Mouse (Mus musculus): ENCODE measurements around the gene Mrpl34. TPM values are rescaled to one million over a fixed set of nuclear protein-coding genes. Genes with fewer than 3 reads are reported as not detected.
A peak's percentile ranks its signal among the peaks of the same experiment; 100 is the strongest.

Gene Mrpl34
- polyA plus RNA-seq, 1 experiment from 2014 or later = 119 TPM

DNA sequence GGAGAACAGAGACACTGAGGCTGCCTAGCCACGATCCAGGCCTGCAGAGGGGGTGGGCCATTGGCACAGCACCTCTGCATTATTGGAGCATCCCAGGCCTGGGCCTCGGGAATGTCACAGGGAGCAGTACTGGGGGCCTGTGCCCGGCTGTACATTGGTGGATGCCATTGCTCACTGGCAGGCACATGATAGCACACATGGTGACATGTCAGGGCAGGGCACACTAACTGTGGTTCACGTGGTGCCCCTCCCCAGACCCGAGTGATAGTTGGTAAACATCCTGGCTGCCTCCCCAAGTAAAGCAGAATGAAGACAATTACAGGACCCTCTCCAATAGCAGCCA lies 6.1 kb downstream of the Mrpl34 start:
- WGBS (ENCODE audit: insufficient replicate concordance) = 82% methylated on average over 5 of the region's 5 CpGs
- Histone ChIP-seq H3K4me1 (ENCODE audit: insufficient read depth) (peaks cover 12% of the 10 kb centered on the region), H3K27ac (ENCODE audit: low read depth) (no peak overlapping the region), H3K9me3 (ENCODE audit: low read length) (no peaks in the 10 kb centered on the region), H3K36me3 (replicated peaks; ENCODE audit: insufficient read depth, low read length) (peaks cover 40% of the 10 kb centered on the region), H3K4me2 (ENCODE audit: low read depth, low read length) (no peak overlapping the region), H3K9ac (replicated peaks) (no peak overlapping the region), H3K4me3 (ENCODE audit: low read depth, low read length) (no peak overlapping the region), H3K27me3 (ENCODE audit: insufficient read depth, low read length) (no peaks in the 10 kb centered on the region)
- no peak for ATAC-seq
- TF ChIP-seq EP300 (IDR thresholded peaks at IDR 0.05; ENCODE audit: low read depth) (no peak), CTCF (IDR thresholded peaks at IDR 0.05; ENCODE audit: low read depth) (no peak)
- DNase-seq = no peak

DNA sequence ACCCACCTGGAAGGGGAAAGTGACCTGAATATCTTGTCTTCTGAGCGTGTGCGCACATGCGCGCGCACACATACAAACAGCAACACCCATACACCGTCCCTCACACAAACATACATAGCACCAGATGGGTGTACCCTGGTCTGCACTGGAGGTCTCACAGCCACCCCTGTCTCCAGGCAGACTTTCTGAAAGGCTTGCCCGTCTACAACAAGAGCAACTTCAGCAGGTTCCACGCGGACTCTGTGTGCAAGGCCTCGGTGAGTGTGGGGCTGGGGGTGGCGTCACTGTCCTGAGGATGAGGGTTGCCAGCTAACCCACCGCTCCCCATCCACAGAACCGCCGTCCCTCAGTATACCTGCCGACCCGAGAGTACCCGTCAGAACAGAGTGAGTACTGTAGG lies 7.1 kb downstream of the Mrpl34 start:
- H3K9me3 ChIP-seq (ENCODE audit: low read length) = no peaks in the 10 kb centered on the region
- no peak overlapping the region for H3K4me2 ChIP-seq (ENCODE audit: low read depth, low read length)
- TF ChIP-seq EP300 (IDR thresholded peaks at IDR 0.05; ENCODE audit: low read depth) (no peak), CTCF (IDR thresholded peaks at IDR 0.05; ENCODE audit: low read depth) (no peak)
- H3K4me1 ChIP-seq (ENCODE audit: insufficient read depth) = peaks cover 12% of the 10 kb centered on the region; the same call in 1 of the 2 replicates
- 95% methylated on average over 17 of the region's 17 CpGs for WGBS (ENCODE audit: insufficient replicate concordance)
- H3K9ac ChIP-seq (replicated peaks) = no peak overlapping the region
- DNase-seq = no peak
- H3K4me3 ChIP-seq (ENCODE audit: low read depth, low read length) = no peak overlapping the region
- peaks cover 40% of the 10 kb centered on the region for H3K36me3 ChIP-seq (replicated peaks; ENCODE audit: insufficient read depth, low read length)
- H3K27ac ChIP-seq (ENCODE audit: low read depth) = no peak overlapping the region
- ATAC-seq = no peak
- H3K27me3 ChIP-seq (ENCODE audit: insufficient read depth, low read length) = no peaks in the 10 kb centered on the region

DNA sequence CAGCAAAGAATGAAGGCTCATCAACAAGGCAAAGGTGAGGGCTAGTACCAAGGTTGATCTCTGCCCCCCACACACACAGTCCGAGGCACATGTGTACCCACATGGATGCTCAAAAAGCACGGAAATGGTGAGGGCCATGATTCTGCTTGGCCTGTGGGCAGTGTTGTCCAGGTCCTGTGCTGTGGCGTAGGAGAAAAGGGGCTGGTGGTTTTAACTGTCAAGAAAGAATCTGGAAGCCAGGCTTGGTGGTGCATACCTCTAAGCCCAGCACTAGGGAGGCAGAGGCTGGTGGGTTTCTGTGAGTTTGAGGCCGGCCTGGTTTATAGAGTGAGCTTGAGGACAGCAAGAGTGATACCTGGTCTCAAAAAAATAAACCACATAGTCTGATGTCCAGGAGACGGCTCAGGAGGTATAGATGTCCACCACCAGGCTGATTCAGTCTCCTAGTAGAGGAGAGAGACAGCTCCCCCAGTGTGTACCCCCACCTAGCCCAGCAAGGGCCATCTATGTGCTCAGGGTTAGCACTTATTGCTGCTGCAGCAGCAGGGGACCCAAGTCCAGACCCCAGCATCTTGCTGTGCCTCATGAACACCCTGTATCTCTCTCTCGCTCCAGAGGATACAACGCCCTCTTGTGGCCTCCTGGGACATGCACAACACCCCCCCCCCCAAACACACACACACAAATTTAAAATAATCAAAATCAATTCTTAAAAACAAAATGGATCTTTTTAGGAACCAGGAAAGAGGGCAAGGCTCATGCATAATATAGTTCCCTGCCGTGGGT lies 8.0 kb downstream of the Mrpl34 start:
- H3K36me3 ChIP-seq (replicated peaks; ENCODE audit: insufficient read depth, low read length) = peaks cover 40% of the 10 kb centered on the region
- no peaks in the 10 kb centered on the region for H3K27me3 ChIP-seq (ENCODE audit: insufficient read depth, low read length)
- ATAC-seq = no peak
- H3K4me2 ChIP-seq (ENCODE audit: low read depth, low read length) = no peak overlapping the region
- H3K27ac ChIP-seq (ENCODE audit: low read depth) = no peak overlapping the region
- no peaks in the 10 kb centered on the region for H3K9me3 ChIP-seq (ENCODE audit: low read length)
- H3K4me3 ChIP-seq (ENCODE audit: low read depth, low read length) = no peak overlapping the region
- WGBS (ENCODE audit: insufficient replicate concordance) = 85% methylated on average over 8 of the region's 8 CpGs
- peaks cover 12% of the 10 kb centered on the region; the same call in 1 of the 2 replicates for H3K4me1 ChIP-seq (ENCODE audit: insufficient read depth)
- TF ChIP-seq CTCF (IDR thresholded peaks at IDR 0.05; ENCODE audit: low read depth) (peak; percentile 39), EP300 (IDR thresholded peaks at IDR 0.05; ENCODE audit: low read depth) (no peak)
- DNase-seq = no peak
- H3K9ac ChIP-seq (replicated peaks) = no peak overlapping the region

DNA sequence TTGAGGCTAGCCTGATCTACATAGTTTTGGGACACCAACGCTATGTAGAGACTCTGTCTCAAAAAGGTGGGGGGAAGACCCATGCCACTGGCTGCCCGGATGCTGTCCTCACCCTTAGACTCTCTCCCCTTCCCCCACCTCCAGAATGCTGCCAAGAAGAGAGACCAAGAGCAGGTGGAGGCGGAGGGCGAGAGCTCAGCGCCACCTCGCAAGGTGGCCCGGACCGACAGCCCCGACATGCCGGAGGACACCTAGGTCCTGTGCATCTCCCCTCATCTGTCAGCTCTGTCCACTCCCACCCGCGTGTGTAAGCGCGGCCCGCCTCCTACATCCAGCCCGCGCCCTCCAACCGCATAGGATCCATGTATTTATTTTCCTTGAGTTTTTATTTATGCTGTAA lies 9.6 kb downstream of the Mrpl34 start:
- DNase-seq (no peak), ATAC-seq (no peak)
- no peak overlapping the region for H3K9ac ChIP-seq (replicated peaks)
- no peak overlapping the region for H3K4me2 ChIP-seq (ENCODE audit: low read depth, low read length)
- H3K27me3 ChIP-seq (ENCODE audit: insufficient read depth, low read length) = no peaks in the 10 kb centered on the region
- TF ChIP-seq CTCF (IDR thresholded peaks at IDR 0.05; ENCODE audit: low read depth) (no peak), EP300 (IDR thresholded peaks at IDR 0.05; ENCODE audit: low read depth) (no peak)
- peaks cover 40% of the 10 kb centered on the region for H3K36me3 ChIP-seq (replicated peaks; ENCODE audit: insufficient read depth, low read length)
- no peak overlapping the region for H3K27ac ChIP-seq (ENCODE audit: low read depth)
- WGBS (ENCODE audit: insufficient replicate concordance) = 95% methylated on average over 18 of the region's 18 CpGs
- peaks cover 9% of the 10 kb centered on the region; the same call in 1 of the 2 replicates for H3K4me1 ChIP-seq (ENCODE audit: insufficient read depth)
- H3K9me3 ChIP-seq (ENCODE audit: low read length) = no peaks in the 10 kb centered on the region
- H3K4me3 ChIP-seq (ENCODE audit: low read depth, low read length) = no peak overlapping the region

DNA sequence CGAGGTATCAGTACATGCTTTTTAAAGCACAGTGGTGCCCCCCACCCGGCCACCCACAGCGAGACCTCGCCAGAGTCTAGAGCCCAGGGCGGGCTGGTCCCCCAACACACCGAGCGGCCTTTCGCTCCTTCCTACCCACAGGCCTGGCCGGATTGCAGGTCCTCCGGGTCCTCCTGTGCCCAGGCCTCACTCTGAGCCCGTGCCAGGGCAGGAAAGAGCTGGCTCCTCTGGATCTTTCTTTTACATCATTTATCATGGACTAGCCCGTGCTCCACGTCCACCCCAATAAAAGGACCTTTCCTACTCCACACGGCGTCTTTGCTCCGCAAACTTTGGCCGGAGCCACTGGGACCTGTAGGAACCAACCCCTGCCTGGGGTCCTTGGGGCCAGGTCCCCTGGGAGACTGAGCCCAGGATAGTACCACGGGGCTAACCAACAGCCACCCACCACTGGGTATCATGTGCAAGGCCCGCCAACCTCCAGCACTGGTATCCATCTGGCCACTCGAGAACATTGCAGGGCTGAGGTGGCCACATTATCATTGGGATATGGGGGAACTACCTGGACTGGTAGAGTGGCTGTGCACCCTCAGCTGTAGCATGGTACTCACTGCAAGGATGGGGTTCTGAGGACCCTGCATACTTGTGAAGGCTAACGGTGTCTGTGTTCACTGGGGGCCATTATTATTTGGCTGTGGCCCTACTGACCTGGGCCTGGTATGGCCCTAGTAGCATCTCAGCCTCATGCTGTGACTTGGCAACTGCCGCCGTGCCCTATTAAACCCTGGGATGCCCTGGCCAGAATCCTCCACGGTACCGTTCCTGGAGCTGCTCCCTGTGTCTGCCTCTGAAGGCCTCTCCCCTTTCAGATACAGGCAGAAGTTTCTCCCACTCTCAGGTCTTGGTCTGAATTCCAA lies 10.3 kb downstream of the Mrpl34 start:
- Histone ChIP-seq H3K4me2 (ENCODE audit: low read depth, low read length) (no peak overlapping the region), H3K36me3 (replicated peaks; ENCODE audit: insufficient read depth, low read length) (peaks cover 40% of the 10 kb centered on the region), H3K27ac (ENCODE audit: low read depth) (no peak overlapping the region), H3K9ac (replicated peaks) (no peak overlapping the region), H3K9me3 (ENCODE audit: low read length) (no peaks in the 10 kb centered on the region), H3K4me3 (ENCODE audit: low read depth, low read length) (no peak overlapping the region), H3K27me3 (ENCODE audit: insufficient read depth, low read length) (no peaks in the 10 kb centered on the region), H3K4me1 (ENCODE audit: insufficient read depth) (peaks cover 5% of the 10 kb centered on the region; the same call in 1 of the 2 replicates)
- 88% methylated on average over 25 of the region's 25 CpGs for WGBS (ENCODE audit: insufficient replicate concordance)
- no peak for DNase-seq
- no peak for ATAC-seq
- TF ChIP-seq EP300 (IDR thresholded peaks at IDR 0.05; ENCODE audit: low read depth) (no peak), CTCF (IDR thresholded peaks at IDR 0.05; ENCODE audit: low read depth) (no peak)

DNA sequence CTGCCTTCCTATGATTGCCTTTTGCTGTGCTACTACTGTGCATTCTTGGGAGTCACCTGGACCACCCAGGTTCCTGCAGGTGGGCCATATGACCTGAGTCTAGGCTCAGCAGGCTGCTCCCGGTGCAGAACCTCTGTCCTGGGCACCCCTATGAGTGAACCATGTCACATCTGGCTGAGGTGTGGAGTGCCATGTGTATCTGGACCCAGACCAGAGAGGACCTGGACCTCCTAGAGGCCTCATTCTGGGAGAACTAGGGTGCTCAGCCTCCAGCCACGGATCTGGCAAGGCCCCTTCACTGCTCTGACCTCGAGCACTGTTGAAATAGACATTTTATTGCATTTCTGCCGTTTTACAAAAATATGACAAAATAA lies 10.9 kb downstream of the Mrpl34 start:
- Histone ChIP-seq H3K4me3 (ENCODE audit: low read depth, low read length) (peak overlapping the region; percentile 55), H3K27me3 (ENCODE audit: insufficient read depth, low read length) (no peaks in the 10 kb centered on the region; the same call in 1 of the 2 replicates), H3K27ac (ENCODE audit: low read depth) (no peak overlapping the region), H3K9ac (replicated peaks) (peak overlapping the region; percentile 67; the same call in 1 of the 2 replicates), H3K36me3 (replicated peaks; ENCODE audit: insufficient read depth, low read length) (peaks cover 40% of the 10 kb centered on the region), H3K4me1 (ENCODE audit: insufficient read depth) (no peaks in the 10 kb centered on the region; the same call in 1 of the 2 replicates), H3K9me3 (ENCODE audit: low read length) (no peaks in the 10 kb centered on the region), H3K4me2 (ENCODE audit: low read depth, low read length) (peak overlapping the region; percentile 90)
- TF ChIP-seq CTCF (IDR thresholded peaks at IDR 0.05; ENCODE audit: low read depth) = no peak
- no peak for TF ChIP-seq EP300 (IDR thresholded peaks at IDR 0.05; ENCODE audit: low read depth)
- 33% methylated on average over 4 of the region's 4 CpGs for WGBS (ENCODE audit: insufficient replicate concordance)
- DNase-seq (no peak), ATAC-seq (no peak)

All from liver, postnatal 0 days (tissue).